Mouse (Mus musculus) heart, postnatal 10 days (tissue): Measurements from ENCODE around the gene Rap1gap. TPM values are rescaled to one million over a fixed set of nuclear protein-coding genes. Genes with fewer than 3 reads are reported as not detected.
A peak's percentile ranks its signal among the peaks of the same experiment; 100 is the strongest.

ENCODE experiments used
- DNase-seq, 2 experiments: peaks; one replicate each; pipeline ENCODE4 v3.0.0; 2021
- intact Hi-C: fragments of 180-260 bp; cut with DNase I; formaldehyde crosslinking; loops from one replicate; pipeline ENCODE4 v1.15.1; 2025
- total RNA-seq, 2 experiments: library from RNA; stranded (reverse); gene quantifications; 2 replicates each; pipeline ENCODE4 v1.2.3; 2021

Gene Rap1gap
- total RNA-seq, 2 experiments from 2014 or later = 10.3 to 12.6 TPM

DNA sequence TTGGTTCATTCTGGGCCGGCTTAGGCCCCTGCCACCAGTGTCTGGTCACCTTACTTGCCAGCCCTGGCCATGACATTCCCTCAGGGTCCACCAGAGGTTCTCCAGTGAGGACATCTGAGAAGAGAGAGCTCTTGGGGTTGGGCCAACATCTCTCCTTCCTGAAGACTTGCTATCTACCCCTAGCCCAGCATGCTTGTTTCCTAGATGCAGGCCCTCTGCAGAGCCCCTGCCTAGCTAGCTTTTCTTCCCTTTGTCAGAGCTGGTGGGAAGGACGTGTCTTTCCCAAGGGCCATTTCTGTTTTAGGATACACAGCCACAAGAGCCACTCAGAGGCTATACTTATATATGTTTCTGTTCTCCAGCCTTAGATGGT is 3.5 kb upstream of the Rap1gap start:
- DNase-seq = no peak
- intact Hi-C loops = no loop called here

DNA sequence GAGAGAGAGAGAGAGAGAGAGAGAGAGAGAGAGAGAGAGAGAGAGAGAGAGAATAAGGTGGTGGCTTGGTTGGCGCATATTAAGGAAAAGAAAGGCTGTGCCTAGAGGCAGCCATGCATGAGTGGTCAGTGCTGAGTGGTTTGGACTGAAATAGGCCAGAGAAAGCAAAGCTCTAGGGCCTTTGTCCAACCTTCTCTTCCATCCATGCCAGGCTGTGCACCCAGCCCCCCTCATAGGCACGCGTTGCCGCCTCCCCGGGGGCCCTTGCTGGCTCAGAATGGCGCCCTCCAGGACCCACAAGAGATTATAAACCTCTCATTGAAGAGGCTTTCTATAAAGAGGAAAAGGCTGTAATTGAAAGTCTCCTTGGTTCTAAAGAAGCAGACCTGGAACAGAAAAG is 3.0 kb upstream of the Rap1gap start:
- no peak for DNase-seq
- intact Hi-C loops = no loop called here

DNA sequence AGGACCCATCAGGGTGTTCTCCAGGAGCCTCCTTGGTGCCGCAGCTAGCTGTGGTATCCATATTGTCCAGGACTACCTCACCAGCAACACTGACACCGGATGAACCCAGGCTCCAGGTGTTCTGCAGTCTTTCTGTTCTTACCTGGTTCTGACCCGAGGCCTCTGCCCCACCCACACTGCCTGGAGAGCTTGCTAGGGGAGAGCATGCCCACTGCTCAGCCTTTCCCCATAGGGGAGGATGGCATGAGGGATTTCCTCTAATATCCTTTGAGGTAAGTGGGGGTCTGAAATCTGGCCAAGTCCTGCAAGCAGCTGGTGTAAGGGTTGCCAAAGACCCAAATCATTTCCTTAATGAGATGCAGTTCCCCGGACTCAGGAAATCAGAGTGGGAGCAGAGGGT is 1.0 kb upstream of the Rap1gap start:
- no peak for DNase-seq
- intact Hi-C loops = no loop called here

DNA sequence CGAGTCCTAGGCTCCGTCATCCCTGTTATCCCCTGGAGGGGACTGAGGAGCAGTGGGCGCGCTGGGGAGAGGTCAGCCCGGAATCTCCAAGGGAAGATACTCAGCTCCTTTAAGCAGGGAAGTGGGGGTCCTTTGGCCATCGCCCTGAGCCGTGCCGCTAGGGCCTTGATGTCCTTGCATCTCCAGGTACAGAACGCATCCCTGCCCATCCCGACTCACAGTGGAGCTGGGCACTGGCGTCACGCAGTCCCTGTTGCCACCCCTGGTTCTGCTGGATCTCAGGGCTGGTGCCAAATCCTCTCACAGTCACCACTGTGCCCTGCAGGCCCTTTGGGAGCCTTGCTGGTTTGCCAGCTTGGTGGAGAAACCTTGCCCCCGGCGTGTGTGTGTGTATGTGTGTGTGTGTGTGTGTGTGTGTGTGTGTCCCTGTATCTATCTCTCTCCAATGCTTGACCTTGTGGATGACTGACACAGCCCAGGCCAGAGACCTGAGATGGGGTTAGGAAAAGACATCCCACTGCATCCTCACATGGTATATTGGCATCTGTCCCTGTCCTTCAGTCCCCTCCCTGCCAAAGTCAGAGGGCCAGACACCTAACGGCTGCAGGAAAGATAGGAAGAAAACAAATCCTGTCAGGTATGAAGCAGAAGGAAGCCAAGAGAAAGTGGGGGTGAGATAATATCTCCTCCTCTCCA is 602 bp downstream of the Rap1gap start:
- peak; percentile 14 to 20 for DNase-seq
- intact Hi-C loops = no loop called here

DNA sequence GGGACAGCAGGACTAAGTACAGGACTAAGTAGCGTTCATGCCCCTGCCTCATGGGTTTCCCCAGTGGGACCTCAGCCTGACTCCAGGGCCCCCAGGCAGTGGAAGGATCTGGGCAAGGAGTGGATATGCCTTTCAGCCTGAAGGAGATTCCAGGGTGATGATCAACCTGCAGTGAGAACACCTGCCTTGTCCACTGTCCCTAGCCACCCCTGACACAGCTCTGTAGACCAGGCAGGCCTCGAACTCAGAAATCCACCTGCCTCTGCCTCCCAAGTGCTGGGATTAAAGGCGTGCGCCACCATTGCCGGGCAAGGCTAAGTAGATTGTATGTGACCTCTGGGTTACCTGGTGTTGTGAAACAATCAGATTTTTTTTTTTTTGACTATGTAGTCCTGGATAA is 1.3 kb downstream of the Rap1gap start:
- DNase-seq = no peak
- intact Hi-C loops = no loop called here

DNA sequence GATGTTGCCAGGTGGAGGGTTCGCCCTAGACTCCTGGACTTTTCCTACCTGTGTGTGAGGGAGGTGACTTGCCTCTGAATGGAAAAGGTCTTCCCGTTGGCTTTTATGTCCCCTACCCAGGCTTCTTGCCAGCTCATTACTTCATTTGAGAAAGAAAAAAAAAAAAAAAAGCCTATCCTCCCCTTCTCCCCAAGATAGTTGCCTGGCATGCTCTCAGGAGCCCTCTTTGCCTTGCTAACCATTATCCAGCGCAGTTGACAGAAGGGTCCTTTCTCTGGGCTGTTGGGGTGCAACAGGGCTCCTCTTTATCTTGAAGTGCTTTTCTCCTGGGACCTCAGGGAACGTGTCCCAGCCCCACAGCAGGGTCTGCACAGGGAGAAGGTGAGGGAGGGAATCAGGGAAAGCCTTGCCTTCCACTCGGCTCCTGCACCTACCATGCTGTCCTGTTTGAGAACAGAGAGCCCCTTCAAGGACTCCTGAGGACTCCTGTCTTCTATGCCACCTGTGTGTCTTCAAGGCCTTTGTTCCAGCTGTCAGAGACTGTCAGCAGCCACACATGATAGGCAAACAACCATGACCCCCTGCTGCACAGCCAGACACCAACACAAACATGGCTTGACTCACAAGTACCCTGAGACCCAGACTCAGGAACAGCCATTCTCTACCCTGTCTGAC is 1.9 kb downstream of the Rap1gap start:
- intact Hi-C loops = no loop called here
- no peak for DNase-seq

DNA sequence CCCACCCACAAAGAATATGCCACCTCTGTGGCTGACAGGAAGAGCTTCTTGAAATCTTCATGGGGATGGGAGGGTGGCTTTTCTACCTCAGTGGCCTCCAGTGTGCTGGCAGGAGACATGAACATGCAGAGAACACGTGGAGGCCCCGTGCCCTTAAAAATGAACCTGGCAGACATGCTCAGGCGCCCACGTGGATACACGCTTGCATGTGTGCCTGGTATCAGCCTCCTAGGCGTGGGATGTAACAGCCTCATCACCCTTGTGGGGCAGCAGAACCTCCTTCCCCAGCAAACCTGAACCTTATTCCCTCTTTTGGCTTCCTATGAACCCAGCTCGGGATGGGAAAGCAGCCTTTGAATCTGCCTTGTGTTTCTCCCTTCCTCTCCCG is 2.4 kb downstream of the Rap1gap start:
- no peak for DNase-seq

DNA sequence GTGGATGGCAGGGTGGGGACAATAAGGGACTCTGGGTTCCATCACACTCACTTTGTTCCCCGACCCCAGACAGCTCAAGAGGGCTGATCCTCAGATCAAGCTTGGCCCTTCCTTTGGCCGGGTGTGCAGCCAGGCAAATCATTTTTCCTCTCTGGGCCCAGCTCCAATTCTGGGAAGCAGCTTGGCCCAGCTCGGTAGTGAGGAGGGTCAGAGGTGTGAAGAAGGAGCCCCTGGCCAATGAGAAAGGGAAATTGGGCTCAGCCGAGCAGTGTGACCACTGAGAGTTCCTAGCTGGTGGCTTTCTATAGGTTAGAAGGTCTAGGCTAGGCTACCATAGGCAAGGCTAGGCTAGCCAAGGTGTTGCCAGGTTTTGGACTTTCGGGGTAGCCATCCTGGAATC is 3.2 kb downstream of the Rap1gap start:
- peak; percentile 45 to 49 for DNase-seq
- intact Hi-C loops = no loop called here

More for the DNA sequence above, 2.4 kb downstream of the Rap1gap start:
- intact Hi-C loops = no loop called here

DNA sequence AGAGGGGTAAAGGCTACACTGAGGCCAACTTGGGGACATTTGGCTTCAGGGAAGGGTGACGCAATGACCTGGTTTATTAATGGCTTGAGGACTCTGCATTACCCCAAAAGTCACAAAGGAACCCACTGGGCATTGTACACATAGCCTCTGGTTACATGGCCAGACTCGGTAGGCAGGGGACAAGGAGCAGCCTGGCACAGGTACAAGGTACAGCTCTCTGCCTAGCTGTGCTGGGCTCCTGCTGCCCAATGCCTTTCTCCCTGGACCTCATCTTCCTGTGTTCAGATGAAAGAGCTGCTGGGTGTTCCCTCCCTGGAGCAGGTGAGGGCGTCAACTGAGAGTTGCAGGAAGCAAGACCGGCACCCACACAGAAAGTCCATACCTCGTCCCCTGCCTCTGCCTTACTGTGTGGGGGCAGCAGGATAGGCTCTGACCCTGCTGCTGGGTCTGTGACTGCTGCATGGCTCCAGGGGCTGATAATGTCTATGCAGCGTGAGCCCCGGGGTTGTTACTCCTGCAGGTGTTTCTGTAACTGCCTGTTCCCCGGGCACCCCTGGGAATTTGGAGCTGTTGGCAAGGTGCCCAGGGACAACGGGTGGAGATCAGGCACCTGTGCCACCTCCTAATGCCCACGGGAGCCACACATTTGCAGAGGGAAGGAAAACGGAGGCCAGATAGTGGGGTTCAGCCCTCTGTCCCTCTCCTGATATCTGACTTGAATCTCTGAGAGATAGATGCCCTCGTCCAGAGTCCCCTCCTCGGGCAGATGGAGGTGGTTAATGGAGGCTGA is 7.4 kb downstream of the Rap1gap start:
- intact Hi-C loops = no loop called here
- DNase-seq = no peak

DNA sequence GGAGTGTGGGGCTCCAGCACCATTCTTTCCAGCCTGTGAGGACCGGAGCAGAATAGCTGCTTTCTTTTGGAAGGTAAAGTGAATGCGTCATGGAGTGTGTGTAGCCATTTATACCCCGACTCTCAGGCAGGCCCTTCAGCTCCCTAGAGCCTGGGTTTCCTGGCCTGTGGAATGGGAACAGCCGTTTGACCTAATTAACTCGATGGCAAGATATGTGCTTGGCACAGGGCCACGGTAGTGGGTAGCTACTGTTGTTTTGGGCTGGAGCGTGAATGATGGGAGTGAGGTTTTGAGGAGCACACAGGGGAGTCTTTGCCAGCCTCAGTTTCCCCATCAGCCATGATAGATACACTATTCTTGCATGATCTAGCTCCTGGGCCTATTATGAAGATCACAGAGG is 11.0 kb downstream of the Rap1gap start:
- intact Hi-C loops = no loop called here
- DNase-seq = no peak

DNA sequence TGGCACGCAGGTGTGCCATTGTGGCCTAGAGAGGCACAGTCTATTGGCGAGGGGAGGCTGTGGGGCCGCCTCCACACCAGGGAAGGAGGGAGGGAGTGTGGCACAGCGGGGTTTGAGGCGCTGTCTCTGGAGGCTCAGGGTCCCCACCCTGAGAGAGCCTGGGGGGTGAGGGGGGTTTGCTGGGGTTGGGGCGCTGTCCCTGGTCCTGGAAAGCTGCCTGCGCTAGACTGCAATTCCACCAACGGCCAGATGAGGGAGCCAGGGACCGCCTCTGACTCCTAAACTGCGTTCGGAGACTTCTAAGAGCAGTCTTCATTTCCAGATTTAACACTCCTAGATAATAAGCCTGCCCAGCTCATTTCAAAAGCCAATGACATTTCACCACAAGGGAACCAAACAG is 11.5 kb downstream of the Rap1gap start:
- intact Hi-C loops = loop anchor here (1.0 kb wide), 1 partner anchor 46 kb away; no protein-coding TSS in a partner anchor
- DNase-seq = peak; percentile 84 to 89

DNA sequence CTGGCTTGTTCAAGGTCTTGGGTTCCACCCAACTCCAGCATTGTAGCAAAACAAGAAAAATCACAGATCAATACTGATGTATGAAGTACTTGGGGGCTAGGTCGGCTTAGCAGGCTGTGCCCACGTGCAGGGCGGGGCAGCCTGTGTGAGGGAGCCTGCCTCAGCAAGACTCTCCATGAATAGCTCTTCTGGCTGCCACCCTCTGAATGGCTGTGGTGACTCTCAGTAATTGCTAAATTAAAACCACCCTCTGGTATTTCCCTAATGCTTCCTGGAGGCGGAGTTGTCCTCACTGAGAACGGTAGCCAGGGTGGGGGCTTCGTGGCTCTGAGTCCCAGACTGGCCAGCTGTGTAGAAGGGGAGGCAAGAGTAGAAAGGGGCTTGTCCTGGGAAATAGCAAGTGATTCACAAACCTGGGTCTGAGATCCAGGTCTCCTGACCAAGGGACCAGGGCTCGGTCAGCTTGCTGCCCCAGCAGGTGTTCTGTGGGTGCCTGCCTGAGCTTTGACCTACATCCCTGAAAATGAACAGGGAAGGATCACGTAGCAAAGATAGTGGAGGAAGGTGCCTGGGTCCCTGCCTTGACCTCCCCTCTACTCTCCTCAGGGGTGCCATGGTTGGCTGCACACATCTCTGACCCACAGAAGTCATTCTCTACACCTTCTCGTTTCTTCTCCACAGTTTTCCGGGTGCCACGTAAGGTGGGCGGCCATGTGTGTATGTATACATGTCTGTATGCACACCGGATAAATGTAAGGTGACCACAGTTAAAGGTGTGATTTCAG is 12.4 kb downstream of the Rap1gap start:
- intact Hi-C loops = loop anchor here (1.0 kb wide), 1 partner anchor 45 kb away; no protein-coding TSS in a partner anchor
- no peak for DNase-seq

DNA sequence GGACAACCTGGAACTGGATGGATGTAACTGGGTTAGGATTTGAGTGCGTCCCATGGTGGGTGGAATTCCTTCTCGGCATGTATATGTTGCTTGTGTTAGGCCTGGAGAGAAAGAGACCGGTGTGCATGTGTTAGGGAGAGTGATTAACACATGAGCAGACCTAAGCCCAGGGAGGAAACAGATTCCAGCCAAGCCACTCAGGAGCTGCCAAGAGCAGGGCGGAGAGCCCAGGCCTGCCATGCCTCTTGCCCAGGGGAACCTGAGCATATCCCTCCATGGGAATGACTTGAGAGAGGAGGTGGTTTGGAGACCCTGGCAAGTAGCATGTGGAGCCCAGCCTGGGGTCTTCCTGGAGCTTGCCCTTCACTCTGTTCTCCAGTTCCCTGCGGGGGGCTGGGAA is 13.4 kb downstream of the Rap1gap start:
- peak; percentile 45 for DNase-seq
- intact Hi-C loops = no loop called here

DNA sequence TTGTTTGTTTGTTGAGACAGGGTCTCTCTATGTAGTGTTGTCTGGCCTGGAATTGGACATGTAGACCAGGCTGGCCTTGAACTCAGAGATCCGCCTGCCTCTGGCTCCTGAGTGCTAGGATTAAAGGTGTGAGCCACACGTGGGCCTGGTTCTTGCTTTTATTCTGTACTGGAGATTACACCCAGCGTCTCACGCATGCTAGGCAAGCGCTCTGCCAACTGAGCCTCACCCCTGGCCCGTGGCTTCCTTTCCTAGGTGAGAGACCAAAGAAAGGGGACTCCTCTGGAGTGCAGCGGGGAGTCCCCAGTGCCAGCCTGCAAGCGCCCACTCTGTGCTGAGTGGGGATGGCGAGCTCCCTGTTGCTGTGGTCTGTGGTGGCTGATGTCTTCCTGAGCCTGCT is 14.0 kb downstream of the Rap1gap start:
- intact Hi-C loops = no loop called here
- DNase-seq = no peak

DNA sequence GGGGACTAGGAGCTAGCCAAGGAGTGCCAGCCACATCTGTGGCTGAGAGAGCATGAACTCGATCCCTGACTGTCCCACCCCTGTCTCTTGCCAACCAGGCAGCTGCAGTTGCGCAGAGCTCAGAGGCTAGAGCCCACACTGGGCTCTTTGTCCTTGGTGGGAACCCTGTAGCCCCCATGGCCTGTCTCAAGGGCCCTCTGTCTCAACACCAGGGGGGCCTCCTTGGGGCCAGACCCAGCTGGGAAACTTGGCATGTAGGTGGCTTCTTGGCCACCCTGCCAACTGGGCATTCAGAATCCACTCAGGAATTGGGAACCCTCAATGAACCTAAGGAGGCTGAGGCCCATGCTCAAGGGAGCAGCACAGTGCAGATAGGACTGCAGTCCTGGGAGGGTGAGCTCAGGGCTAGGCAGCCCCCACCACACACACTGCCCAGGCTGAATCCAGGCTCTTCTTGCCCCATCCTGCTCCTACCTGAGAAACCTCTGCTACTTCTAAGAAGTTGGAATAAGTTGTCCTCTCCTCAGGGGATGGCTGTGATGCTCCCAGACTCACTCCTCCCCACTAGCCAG is 15.5 kb downstream of the Rap1gap start:
- DNase-seq = no peak
- intact Hi-C loops = loop anchor here (5.0 kb wide), 1 partner anchor 157 kb away; no protein-coding TSS in a partner anchor

DNA sequence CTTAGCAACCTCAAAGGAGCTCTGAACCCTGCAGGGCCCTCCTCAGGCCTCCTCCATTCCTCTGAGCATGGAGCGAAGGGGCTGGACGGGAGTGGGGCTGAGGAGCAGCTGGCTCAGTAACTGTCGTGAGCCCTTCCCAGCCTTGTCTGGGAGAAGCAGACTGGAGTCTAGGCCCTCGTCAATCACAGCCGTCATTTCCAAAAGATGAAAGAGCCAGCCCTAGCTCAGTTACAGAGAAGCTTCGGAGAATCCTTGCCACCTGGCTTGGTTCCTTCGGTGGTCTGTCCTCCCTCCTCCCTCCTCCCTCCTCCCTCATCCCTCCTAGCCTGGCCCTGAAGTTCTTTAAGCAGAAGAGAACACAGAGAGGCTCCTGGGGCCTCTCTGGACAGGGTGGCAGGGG is 16.2 kb downstream of the Rap1gap start:
- DNase-seq = no peak
- intact Hi-C loops = loop anchor here (5.0 kb wide), 1 partner anchor 157 kb away; no protein-coding TSS in a partner anchor

DNA sequence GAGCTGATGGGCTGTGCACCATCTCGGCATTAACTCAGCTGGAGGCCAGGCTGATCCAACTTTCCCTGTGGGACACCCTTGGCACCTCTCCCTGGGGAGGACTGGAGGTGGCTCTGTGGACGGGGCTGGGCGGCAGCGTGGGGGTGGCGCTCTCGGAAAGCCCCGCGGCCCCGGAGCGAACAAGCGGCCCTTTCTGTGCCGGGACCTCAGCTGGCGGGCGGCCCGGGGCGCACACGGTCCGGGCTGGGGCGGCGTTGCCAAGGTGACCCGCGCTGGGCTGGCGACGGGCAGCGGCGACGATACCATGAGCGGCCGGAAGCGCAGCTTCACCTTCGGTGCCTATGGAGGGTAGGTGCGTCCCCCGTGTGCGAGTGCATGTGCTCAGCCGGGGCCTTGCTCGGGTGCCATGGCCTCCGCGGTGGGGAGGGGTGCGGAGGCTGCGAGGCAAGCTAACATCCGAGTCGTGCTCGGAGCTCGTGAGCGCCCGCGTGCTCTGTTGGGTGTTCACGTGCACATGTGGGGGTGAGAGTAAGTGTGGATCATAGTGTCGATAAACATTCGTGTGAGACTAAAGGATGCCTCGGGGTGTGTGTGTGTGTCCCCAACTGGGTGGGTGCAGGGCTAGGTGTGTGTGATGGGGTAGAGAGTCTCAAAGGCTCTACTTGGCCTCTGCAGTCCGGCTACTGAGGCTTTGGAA is 17.0 kb downstream of the Rap1gap start:
- DNase-seq = peak; percentile 24 to 52
- intact Hi-C loops = loop anchor here (5.0 kb wide), 1 partner anchor 156 kb away; no protein-coding TSS in a partner anchor

DNA sequence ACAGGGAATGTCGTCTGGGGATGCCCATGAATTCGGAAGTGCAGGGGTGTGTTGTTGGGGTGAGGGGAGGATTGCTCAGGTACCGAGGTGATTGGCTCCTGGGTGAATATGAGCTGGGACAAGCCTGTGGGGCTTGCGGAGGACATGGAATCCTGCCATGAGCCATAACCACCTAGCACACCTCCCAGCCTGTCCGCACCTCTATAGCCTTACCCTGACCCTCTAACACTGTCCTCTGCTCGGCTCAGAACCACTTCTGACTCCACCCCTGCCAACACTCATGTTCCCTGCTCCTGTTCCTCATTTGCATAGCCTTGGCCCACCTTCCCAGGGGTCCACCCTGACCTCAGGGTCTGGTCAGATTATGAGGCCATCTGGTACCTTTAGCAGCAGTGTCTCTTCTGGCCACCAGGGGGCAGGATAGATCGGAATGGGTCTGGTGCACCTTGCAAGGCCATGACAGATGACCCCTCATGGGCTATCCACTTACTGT is 18.5 kb downstream of the Rap1gap start:
- intact Hi-C loops = loop anchor here (1.0 to 5.0 kb wide), 2 partner anchors 39 to 154 kb away; no protein-coding TSS in a partner anchor
- DNase-seq = peak; percentile 31 to 57

DNA sequence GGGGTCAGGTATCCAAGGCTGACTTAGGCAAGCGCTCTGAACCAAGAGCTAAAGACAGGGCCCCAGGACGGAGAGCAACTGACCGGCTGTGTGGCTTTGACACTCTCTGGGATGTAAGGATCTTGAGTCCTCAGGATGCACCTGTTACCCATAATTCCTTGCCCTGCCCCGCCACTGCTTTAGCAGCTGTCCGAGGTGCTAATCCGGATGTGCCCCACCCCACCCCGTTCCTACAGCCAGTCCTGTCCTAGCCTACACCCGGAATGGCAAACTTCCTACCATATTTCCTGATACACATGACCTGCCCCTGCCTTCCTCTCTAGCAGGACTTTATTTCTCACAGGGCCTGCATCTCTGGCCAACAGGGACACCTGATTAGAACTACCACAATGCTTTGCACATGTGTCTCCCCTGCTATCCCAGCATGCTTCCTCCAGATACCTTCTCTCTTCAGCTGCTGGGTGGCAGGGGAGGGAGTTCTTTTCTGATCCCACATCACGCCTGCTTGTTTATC is 20.4 kb downstream of the Rap1gap start:
- intact Hi-C loops = loop anchor here (5.0 kb wide), 1 partner anchor 152 kb away; no protein-coding TSS in a partner anchor
- DNase-seq = peak in 1 of 2 experiments; percentile 38
